Mouse (Mus musculus): ENCODE measurements at regions not wholly inside any gene's neighbourhood (a gene's known extent, or its start where the extent isn't known, plus 50 kb on each side); places are given as distances from the start of the nearest gene placed in this dataset.
A peak's percentile ranks its signal among the peaks of the same experiment; 100 is the strongest.

GRCm38 (mm10) chr13:70303953-70304525, 333.4 kb downstream of the Ice1 start:
- in situ Hi-C loops (cut with MboI; ENCODE audit: low pct_unique_long_range_greater_than_20kb), result no loop called here
- TF ChIP-seq CTCF (IDR thresholded peaks at IDR 0.05), result no peak
- ChIA-PET CTCF (interaction anchor here (1.1 to 1.6 kb wide), 3 partner anchors 22 to 241 kb away, joined by 3 to 5 read pairs (median 4); no protein-coding TSS in a partner anchor), POLR2A (interaction anchor here (0.6 kb wide), 1 partner anchor 40 kb away, joined by 3 read pairs; no protein-coding TSS in a partner anchor)
- H3K27me3 ChIP-seq, result no peaks in the 10 kb centered on the region
- peak; percentile 56 for DNase-seq (ENCODE audit: low read depth, low spot score)
- ATAC-seq, result peak; percentile 47

GRCm38 (mm10) chr13:70310516-70310915, 326.9 kb downstream of the Ice1 start:
- POLR2A ChIA-PET, result no interaction called here
- ATAC-seq, result no peak

GRCm38 (mm10) chr13:70311226-70312055, 326.0 kb downstream of the Ice1 start:
- DNase-seq (ENCODE audit: low read depth, low spot score) (no peak), ATAC-seq (no peak)
- no peaks in the 10 kb centered on the region for H3K27me3 ChIP-seq
- in situ Hi-C loops (cut with MboI; ENCODE audit: low pct_unique_long_range_greater_than_20kb), result no loop called here
- ChIA-PET POLR2A (no interaction called here), CTCF (no interaction called here)
- no peak for TF ChIP-seq CTCF (IDR thresholded peaks at IDR 0.05)

More at GRCm38 (mm10) chr13:70310516-70310915, 326.9 kb downstream of the Ice1 start:
- in situ Hi-C loops (cut with MboI; ENCODE audit: low pct_unique_long_range_greater_than_20kb), result no loop called here
- no peak for DNase-seq (ENCODE audit: low read depth, low spot score)
- H3K27me3 ChIP-seq, result no peaks in the 10 kb centered on the region
- no peak for TF ChIP-seq CTCF (IDR thresholded peaks at IDR 0.05)
- CTCF ChIA-PET, result no interaction called here

GRCm38 (mm10) chr13:70313205-70313604, 324.2 kb downstream of the Ice1 start:
- ATAC-seq (peak; percentile 44), DNase-seq (ENCODE audit: low read depth, low spot score) (no peak)
- no peak for TF ChIP-seq CTCF (IDR thresholded peaks at IDR 0.05)
- H3K27me3 ChIP-seq, result no peaks in the 10 kb centered on the region
- in situ Hi-C loops (cut with MboI; ENCODE audit: low pct_unique_long_range_greater_than_20kb), result no loop called here
- ChIA-PET CTCF (interaction anchor here (1.0 kb wide), 1 partner anchor 8 kb away, joined by 5 read pairs; no protein-coding TSS in a partner anchor), POLR2A (no interaction called here)

- in situ Hi-C loops (cut with MboI; ENCODE audit: low pct_unique_long_range_greater_than_20kb), result no loop called here
- POLR2A ChIA-PET, result no interaction called here
- CTCF ChIA-PET, result interaction anchor here (1.0 kb wide), 1 partner anchor 19 kb away, joined by 4 read pairs; no protein-coding TSS in a partner anchor
- DNase-seq (ENCODE audit: low read depth, low spot score) (no peak), ATAC-seq (no peak)
- TF ChIP-seq CTCF (IDR thresholded peaks at IDR 0.05), result no peak
- no peaks in the 10 kb centered on the region for H3K27me3 ChIP-seq
Observed at GRCm38 (mm10) chr13:70323537-70323936, 313.9 kb downstream of the Ice1 start.

- CTCF ChIA-PET, result interaction anchor here (1.6 to 2.2 kb wide), 2 partner anchors 9 to 30 kb away, joined by 4 to 5 read pairs; no protein-coding TSS in a partner anchor
- H3K27me3 ChIP-seq, result no peaks in the 10 kb centered on the region
- TF ChIP-seq CTCF (IDR thresholded peaks at IDR 0.05), result no peak
- ATAC-seq (no peak), DNase-seq (ENCODE audit: low read depth, low spot score) (peak; percentile 41)
- POLR2A ChIA-PET, result no interaction called here
- in situ Hi-C loops (cut with MboI; ENCODE audit: low pct_unique_long_range_greater_than_20kb), result no loop called here
Observed at GRCm38 (mm10) chr13:70336069-70336468, 301.4 kb downstream of the Ice1 start.

- POLR2A ChIA-PET, result no interaction called here
Observed at GRCm38 (mm10) chr13:70340437-70340836, 297.0 kb downstream of the Ice1 start.

GRCm38 (mm10) chr13:70343191-70343734, 294.2 kb downstream of the Ice1 start:
- no peak for TF ChIP-seq CTCF (IDR thresholded peaks at IDR 0.05)
- DNase-seq (ENCODE audit: low read depth, low spot score) (no peak), ATAC-seq (no peak)
- in situ Hi-C loops (cut with MboI; ENCODE audit: low pct_unique_long_range_greater_than_20kb), result no loop called here
- ChIA-PET CTCF (interaction anchor here (0.8 kb wide), 1 partner anchor 112 kb away, joined by 3 read pairs; no protein-coding TSS in a partner anchor), POLR2A (no interaction called here)
- H3K27me3 ChIP-seq, result no peaks in the 10 kb centered on the region

More at GRCm38 (mm10) chr13:70340437-70340836, 297.0 kb downstream of the Ice1 start:
- CTCF ChIA-PET, result interaction anchor here (1.3 kb wide), 1 partner anchor 14 kb away, joined by 5 read pairs; no protein-coding TSS in a partner anchor
- TF ChIP-seq CTCF (IDR thresholded peaks at IDR 0.05), result no peak
- peak; percentile 26 for ATAC-seq
- peak; percentile 3 for DNase-seq (ENCODE audit: low read depth, low spot score)
- in situ Hi-C loops (cut with MboI; ENCODE audit: low pct_unique_long_range_greater_than_20kb), result no loop called here
- no peaks in the 10 kb centered on the region for H3K27me3 ChIP-seq

GRCm38 (mm10) chr13:70343911-70344310, 293.5 kb downstream of the Ice1 start:
- ATAC-seq, result no peak
- CTCF ChIA-PET, result interaction anchor here (0.8 kb wide), 1 partner anchor 111 kb away, joined by 3 read pairs; no protein-coding TSS in a partner anchor
- TF ChIP-seq CTCF (IDR thresholded peaks at IDR 0.05), result no peak
- in situ Hi-C loops (cut with MboI; ENCODE audit: low pct_unique_long_range_greater_than_20kb), result no loop called here
- POLR2A ChIA-PET, result interaction anchor here (0.7 kb wide), 1 partner anchor 40 kb away, joined by 3 read pairs; no protein-coding TSS in a partner anchor
- H3K27me3 ChIP-seq, result no peaks in the 10 kb centered on the region
- no peak for DNase-seq (ENCODE audit: low read depth, low spot score)

GRCm38 (mm10) chr13:70344311-70344710, 293.1 kb downstream of the Ice1 start:
- ChIA-PET CTCF (interaction anchor here (0.8 kb wide), 1 partner anchor 111 kb away, joined by 3 read pairs; no protein-coding TSS in a partner anchor), POLR2A (interaction anchor here (0.7 kb wide), 1 partner anchor 41 kb away, joined by 3 read pairs; no protein-coding TSS in a partner anchor)
- ATAC-seq (no peak), DNase-seq (ENCODE audit: low read depth, low spot score) (peak; percentile 3)
- no peak for TF ChIP-seq CTCF (IDR thresholded peaks at IDR 0.05)
- H3K27me3 ChIP-seq, result no peaks in the 10 kb centered on the region
- in situ Hi-C loops (cut with MboI; ENCODE audit: low pct_unique_long_range_greater_than_20kb), result no loop called here
